Mouse (Mus musculus) lung, postnatal 14 days (tissue): Measurements from ENCODE around the gene Tigit.

Experiments used
- DNase-seq: peaks from one replicate; pipeline ENCODE4 v3.0.0; 2021

Gene Tigit

GRCm38 (mm10) chr16:43663978-43664579, at the start of gene Tigit:
Gene Tigit, minus strand, starts transcription at chr16:43664146.
- no peak for DNase-seq

GRCm38 (mm10) chr16:43711361-43711760, 47.4 kb upstream of the Tigit start:
- no peak for DNase-seq

GRCm38 (mm10) chr16:43710651-43711050, 46.7 kb upstream of the Tigit start:
- DNase-seq: peak; percentile 28

- DNase-seq: no peak
These were observed 46.2 kb upstream of the Tigit start for GRCm38 (mm10) chr16:43710134-43710475.

- DNase-seq: no peak
These were observed 45.6 kb upstream of the Tigit start for GRCm38 (mm10) chr16:43709432-43710133.

DNA sequence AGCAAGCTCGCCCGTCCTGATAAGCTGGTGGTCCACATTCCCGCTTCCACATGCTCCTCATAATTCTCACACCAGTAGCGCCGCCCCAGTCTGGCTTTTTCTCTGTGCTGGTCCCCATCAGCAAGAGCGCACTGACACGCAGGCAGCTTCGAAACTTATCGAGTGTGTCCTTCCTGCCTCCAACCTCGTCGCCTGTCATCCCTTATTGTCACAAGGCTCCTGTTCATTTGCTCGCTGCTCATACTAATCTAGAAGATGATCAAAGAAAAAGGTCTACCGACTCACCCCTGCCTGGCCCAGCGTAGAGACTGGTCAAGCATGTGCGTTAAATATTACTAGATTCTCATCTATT, 45.1 kb upstream of the Tigit start:
- peak; percentile 7 for DNase-seq

GRCm38 (mm10) chr16:43708335-43709061, 44.6 kb upstream of the Tigit start:
- DNase-seq: no peak

GRCm38 (mm10) chr16:43701765-43702504, 38.0 kb upstream of the Tigit start:
- no peak for DNase-seq

DNA sequence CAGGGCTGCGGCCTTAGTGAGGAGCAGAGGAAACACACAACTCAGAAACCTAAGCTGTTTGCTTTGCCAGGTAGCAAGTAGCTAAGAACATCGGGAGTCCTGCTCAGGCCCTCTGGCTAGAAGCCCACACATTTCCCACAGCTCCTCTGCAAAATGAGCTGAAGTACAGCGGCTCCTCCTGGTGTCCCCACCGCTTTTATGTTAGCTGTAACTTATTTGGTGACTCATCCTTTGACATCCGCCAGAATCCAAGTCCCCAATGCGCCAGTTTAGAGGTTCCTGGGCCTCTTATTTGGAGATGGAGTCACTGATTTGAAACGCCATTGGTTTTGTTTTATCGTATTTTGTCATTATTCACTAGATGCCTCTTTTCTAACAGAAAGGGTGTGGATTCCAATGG, 36.6 kb upstream of the Tigit start:
- DNase-seq: no peak

DNA sequence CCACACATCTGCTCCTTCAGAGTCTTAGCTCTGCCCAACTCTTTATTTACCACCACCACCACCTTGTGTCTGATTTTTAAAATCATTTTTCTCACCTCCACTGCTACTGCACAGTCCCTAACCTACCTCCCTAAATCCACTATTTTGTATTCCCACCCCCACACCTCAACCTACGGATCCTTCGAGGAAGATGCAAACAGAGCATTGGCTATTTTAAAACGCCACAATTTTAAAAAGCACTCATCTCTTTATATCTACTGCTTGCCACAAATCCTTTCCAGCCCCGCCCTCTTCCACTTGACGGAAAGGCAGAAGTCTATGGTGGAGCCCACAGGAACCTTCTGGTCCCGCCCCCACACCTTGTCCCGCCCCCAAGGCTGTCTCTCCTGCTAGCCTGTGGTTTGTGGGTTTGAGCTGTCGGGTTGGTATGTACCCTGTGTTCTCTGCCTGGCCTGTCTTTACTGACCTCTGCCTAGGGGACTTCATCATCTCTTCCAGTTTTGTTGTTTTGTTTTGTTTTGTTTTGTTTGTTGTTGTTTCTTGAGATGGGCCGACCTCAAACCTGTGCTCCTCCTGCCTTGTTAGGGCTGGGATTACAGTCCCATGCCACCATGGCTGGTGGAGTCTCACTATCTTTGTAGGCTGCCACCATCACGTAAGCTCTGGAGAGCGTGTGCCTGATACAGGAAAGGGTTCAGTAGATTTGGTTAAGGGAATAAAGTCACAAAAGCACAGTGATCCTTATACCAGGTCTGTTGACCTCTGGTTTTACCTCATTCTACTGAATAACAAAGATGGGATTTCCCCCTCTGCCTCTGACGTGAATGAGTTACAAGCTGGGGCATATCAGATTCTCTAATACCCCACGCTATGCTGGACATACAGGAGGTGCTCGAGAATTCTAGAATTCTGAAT, 35.0 kb upstream of the Tigit start:
- DNase-seq: peak; percentile 6

- no peak for DNase-seq
These were observed 33.8 kb upstream of the Tigit start for GRCm38 (mm10) chr16:43697772-43698171.

DNA sequence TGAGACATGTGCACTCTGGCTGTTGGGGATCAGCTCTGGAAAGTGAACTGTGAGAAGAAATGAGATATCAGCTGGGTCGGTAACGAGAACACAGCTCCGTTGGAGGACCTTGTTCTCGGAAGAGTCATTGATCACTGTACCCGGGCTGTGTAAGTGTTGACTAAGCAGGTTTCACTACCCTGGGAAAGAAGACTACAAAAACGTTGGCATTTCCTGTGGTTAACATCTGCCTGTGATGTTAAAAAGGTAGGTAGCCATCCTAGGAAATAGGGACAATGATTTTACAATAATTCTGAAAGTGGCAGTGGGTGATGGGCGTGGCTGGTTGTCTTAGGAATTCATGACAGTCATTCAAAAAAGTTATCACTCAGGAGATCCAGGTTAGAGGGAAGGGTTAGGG, 31.9 kb upstream of the Tigit start:
- no peak for DNase-seq

DNA sequence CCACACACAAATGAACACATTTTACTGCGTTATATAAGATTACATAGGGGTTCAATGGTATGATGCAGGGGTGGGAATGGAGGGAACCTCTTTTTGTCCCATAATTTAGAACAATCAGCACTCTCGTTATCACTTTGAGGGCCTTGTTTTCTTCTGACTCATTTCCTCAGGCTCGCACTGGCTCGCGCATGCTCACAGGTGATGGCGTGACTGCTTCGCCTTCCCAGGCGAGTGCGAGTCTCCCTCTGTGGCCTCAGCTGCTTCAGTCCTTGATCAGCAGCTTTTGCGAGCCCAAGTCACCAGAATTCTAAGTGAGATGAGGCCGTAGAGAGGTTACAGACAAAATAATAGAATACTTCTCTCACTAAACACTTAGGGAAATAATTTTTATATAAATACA, 30.2 kb upstream of the Tigit start:
- no peak for DNase-seq

- no peak for DNase-seq
These were observed 28.7 kb upstream of the Tigit start for GRCm38 (mm10) chr16:43692611-43693010.

DNA sequence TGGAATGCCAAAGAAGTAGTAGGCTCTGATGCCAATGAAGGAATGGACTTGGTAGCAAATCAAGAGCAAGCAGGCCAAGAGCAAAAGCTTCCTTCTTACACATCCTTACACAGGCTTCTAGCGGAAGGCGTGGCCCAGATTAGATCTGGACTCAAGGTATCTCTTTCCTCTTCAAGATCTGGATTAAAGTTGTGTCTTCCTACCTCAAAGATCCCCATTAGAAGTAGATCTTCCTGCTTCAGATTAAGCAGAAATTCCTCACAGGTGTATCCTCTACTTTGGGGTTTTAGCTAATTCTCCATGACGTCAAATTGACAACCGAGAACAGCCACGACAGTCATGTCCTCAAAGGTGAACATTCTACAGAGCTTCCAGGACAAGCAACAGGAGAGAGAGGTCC, 27.8 kb upstream of the Tigit start:
- no peak for DNase-seq

GRCm38 (mm10) chr16:43690912-43691311, 27.0 kb upstream of the Tigit start:
- no peak for DNase-seq

DNA sequence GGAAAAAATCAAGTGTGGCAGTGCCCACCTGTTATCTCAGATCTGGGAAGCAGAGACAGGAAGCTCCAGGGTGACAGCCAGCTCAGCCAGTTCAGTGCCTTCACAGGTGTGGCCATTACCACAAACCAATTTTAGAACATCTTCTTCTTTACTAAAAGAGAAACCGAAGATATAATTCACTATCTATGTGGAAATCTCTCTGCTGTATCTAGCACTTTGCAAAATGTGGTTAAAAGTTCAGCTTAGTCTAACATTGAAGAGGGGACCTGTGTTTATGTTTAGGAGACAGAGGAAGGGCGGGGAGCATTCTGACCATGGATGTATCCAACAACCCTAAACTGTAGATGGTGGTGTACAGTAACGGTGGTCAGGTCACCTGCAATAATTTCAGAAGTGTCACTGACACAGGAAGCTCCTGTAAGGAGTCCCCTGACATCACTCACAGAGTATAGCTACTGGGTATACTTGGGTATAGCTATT, 26.3 kb upstream of the Tigit start:
- DNase-seq: no peak

- no peak for DNase-seq
These were observed 24.0 kb upstream of the Tigit start for GRCm38 (mm10) chr16:43687968-43688367.

- no peak for DNase-seq
These were observed 10.5 kb upstream of the Tigit start for GRCm38 (mm10) chr16:43674400-43674799.

DNA sequence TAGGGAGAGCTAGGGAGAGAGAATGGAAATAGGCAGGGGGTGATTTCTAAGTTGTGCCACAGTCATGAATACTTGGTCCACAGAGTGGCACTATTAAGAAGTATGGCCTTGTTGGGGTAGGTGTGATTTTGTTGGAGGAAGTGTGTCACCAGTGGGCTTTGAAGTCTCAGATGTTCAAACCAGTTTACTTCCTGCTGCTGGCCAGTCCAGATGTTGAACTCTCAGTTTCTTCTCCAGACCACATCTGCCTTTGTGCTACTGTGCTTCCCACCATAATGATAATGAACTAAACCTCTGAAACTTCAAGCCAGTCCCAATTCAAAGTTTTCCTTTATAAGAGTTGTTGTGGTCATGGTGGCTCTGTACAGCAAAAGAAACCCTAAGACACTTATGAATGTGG, 8.8 kb upstream of the Tigit start:
- no peak for DNase-seq

GRCm38 (mm10) chr16:43671972-43672371, 8.0 kb upstream of the Tigit start:
- DNase-seq: no peak

- DNase-seq: no peak
These were observed 4.3 kb upstream of the Tigit start for GRCm38 (mm10) chr16:43668294-43668693.
